Mouse (Mus musculus): ENCODE measurements around the gene Psmc3ip. TPM values are rescaled to one million over a fixed set of nuclear protein-coding genes. Genes with fewer than 3 reads are reported as not detected.

Gene Psmc3ip
- polyA plus RNA-seq, 1 experiment from 2014 or later: 34.3 TPM

- no peak overlapping the region for H3K4me2 ChIP-seq (replicated peaks)
These were observed 15.9 kb upstream of the Psmc3ip start for GRCm38 (mm10) chr11:101111178-101111577.

GRCm38 (mm10) chr11:101110708-101111107, 15.5 kb upstream of the Psmc3ip start:
- H3K4me1 ChIP-seq: peaks cover 7% of the 10 kb centered on the region; the same call in 1 of the 2 replicates
- H3K27ac ChIP-seq: no peak overlapping the region
- no peak overlapping the region for H3K4me3 ChIP-seq
- H3K9ac ChIP-seq: no peak overlapping the region; the same call in 1 of the 2 replicates
- H3K27me3 ChIP-seq: no peaks in the 10 kb centered on the region
- 66% methylated on average over 5 of the region's 5 CpGs for WGBS
- H3K4me2 ChIP-seq (replicated peaks): no peak overlapping the region
- no peaks in the 10 kb centered on the region for H3K9me3 ChIP-seq (replicated peaks)
- H3K36me3 ChIP-seq: 0 out of 2 replicates have a peak, but pooled peaks cover 2% of the 10 kb centered on the region
- ATAC-seq (ENCODE audit: low FRiP score): no peak

More at GRCm38 (mm10) chr11:101111178-101111577, 15.9 kb upstream of the Psmc3ip start:
- no peak for ATAC-seq (ENCODE audit: low FRiP score)
- Histone ChIP-seq H3K27ac (no peak overlapping the region), H3K27me3 (no peaks in the 10 kb centered on the region), H3K4me1 (peaks cover 12% of the 10 kb centered on the region; the same call in 1 of the 2 replicates), H3K4me3 (no peak overlapping the region), H3K36me3 (no peaks in the 10 kb centered on the region), H3K9me3 (replicated peaks) (no peaks in the 10 kb centered on the region), H3K9ac (no peak overlapping the region)
- 92% methylated on average over 4 of the region's 4 CpGs for WGBS

GRCm38 (mm10) chr11:101109351-101109750, 14.1 kb upstream of the Psmc3ip start:
- H3K4me2 ChIP-seq (replicated peaks): no peak overlapping the region
- 0 out of 2 replicates have a peak, but pooled peaks cover 4% of the 10 kb centered on the region for H3K36me3 ChIP-seq
- H3K4me1 ChIP-seq: no peaks in the 10 kb centered on the region
- no peak overlapping the region for H3K27ac ChIP-seq
- no peak for ATAC-seq (ENCODE audit: low FRiP score)
- WGBS: 79% methylated on average over 4 of the region's 4 CpGs
- H3K9ac ChIP-seq: no peak overlapping the region
- H3K9me3 ChIP-seq (replicated peaks): no peaks in the 10 kb centered on the region
- H3K4me3 ChIP-seq: no peak overlapping the region
- H3K27me3 ChIP-seq: no peaks in the 10 kb centered on the region

- no peak overlapping the region for H3K4me2 ChIP-seq (replicated peaks)
- H3K4me1 ChIP-seq: no peaks in the 10 kb centered on the region
- no peak overlapping the region for H3K27ac ChIP-seq
- WGBS: 91% methylated on average over 5 of the region's 5 CpGs
- H3K4me3 ChIP-seq: no peak overlapping the region
- no peak for ATAC-seq (ENCODE audit: low FRiP score)
- H3K9me3 ChIP-seq (replicated peaks): no peaks in the 10 kb centered on the region
- no peaks in the 10 kb centered on the region for H3K27me3 ChIP-seq
- no peak overlapping the region for H3K9ac ChIP-seq
- peaks cover 61% of the 10 kb centered on the region for H3K36me3 ChIP-seq
These were observed 7.8 kb upstream of the Psmc3ip start for GRCm38 (mm10) chr11:101103011-101103410.

GRCm38 (mm10) chr11:101098231-101098630, 3.0 kb upstream of the Psmc3ip start:
- Histone ChIP-seq H3K4me1 (peaks cover 9% of the 10 kb centered on the region), H3K4me2 (replicated peaks) (no peak overlapping the region), H3K4me3 (no peak overlapping the region), H3K27ac (no peak overlapping the region), H3K27me3 (no peaks in the 10 kb centered on the region), H3K36me3 (peaks cover 69% of the 10 kb centered on the region), H3K9ac (no peak overlapping the region), H3K9me3 (replicated peaks) (no peaks in the 10 kb centered on the region)
- WGBS: 94% methylated on average over 8 of the region's 8 CpGs
- ATAC-seq (ENCODE audit: low FRiP score): no peak

- no peaks in the 10 kb centered on the region for H3K9me3 ChIP-seq (replicated peaks)
- H3K4me1 ChIP-seq: peaks cover 9% of the 10 kb centered on the region
- 2% methylated on average over 18 of the region's 18 CpGs for WGBS
- H3K36me3 ChIP-seq: peaks cover 74% of the 10 kb centered on the region
- H3K4me2 ChIP-seq (replicated peaks): peak overlapping the region; percentile 91
- H3K27me3 ChIP-seq: no peaks in the 10 kb centered on the region
- ATAC-seq (ENCODE audit: low FRiP score): no peak; the same call in 1 of the 2 replicates
- H3K27ac ChIP-seq: peak overlapping the region; percentile 90
- peak overlapping the region; percentile 70 for H3K4me3 ChIP-seq
- peak overlapping the region; percentile 73 for H3K9ac ChIP-seq
These were observed 314 bp downstream of the Psmc3ip start for GRCm38 (mm10) chr11:101094930-101095313.

GRCm38 (mm10) chr11:101089931-101090330, 5.3 kb downstream of the Psmc3ip start:
- no peaks in the 10 kb centered on the region for H3K27me3 ChIP-seq
- H3K4me2 ChIP-seq (replicated peaks): no peak overlapping the region
- peaks cover 34% of the 10 kb centered on the region for H3K4me1 ChIP-seq
- H3K4me3 ChIP-seq: no peak overlapping the region
- H3K9ac ChIP-seq: no peak overlapping the region
- 97% methylated on average over 1 of the region's 1 CpGs for WGBS
- no peak for ATAC-seq (ENCODE audit: low FRiP score)
- no peaks in the 10 kb centered on the region for H3K9me3 ChIP-seq (replicated peaks)
- H3K36me3 ChIP-seq: peaks cover 61% of the 10 kb centered on the region
- no peak overlapping the region for H3K27ac ChIP-seq

GRCm38 (mm10) chr11:101087682-101088055, 7.6 kb downstream of the Psmc3ip start:
- Histone ChIP-seq H3K9ac (peak overlapping the region; percentile 93), H3K4me3 (peak overlapping the region; percentile 74), H3K4me1 (peaks cover 38% of the 10 kb centered on the region), H3K36me3 (peaks cover 54% of the 10 kb centered on the region), H3K27me3 (no peaks in the 10 kb centered on the region), H3K9me3 (replicated peaks) (no peaks in the 10 kb centered on the region), H3K27ac (peak overlapping the region; percentile 87), H3K4me2 (replicated peaks) (peak overlapping the region; percentile 96)
- WGBS: 13% methylated on average over 8 of the region's 8 CpGs
- ATAC-seq (ENCODE audit: low FRiP score): no peak

GRCm38 (mm10) chr11:101086756-101087681, 8.2 kb downstream of the Psmc3ip start, which contains the start of gene Mlx:
Mlx (plus strand) TSS chr11:101087277.
- H3K4me3 ChIP-seq: peak within 1 kb of the TSS; percentile 74
- peak within 1 kb of the TSS; percentile 93 for H3K9ac ChIP-seq
- H3K9me3 ChIP-seq (replicated peaks): no peaks in the 10 kb centered on the region
- ATAC-seq (ENCODE audit: low FRiP score): peak; percentile 84
- WGBS: 1% methylated on average over 52 of the region's 52 CpGs
- H3K27me3 ChIP-seq: no peaks in the 10 kb centered on the region
- H3K4me2 ChIP-seq (replicated peaks): peak within 1 kb of the TSS; percentile 96
- peaks cover 48% of the 10 kb centered on the region for H3K36me3 ChIP-seq
- peak within 1 kb of the TSS; percentile 87 for H3K27ac ChIP-seq
- peaks cover 38% of the 10 kb centered on the region for H3K4me1 ChIP-seq

GRCm38 (mm10) chr11:101086323-101086674, 8.9 kb downstream of the Psmc3ip start:
- 84% methylated on average over 6 of the region's 6 CpGs for WGBS
- peak overlapping the region; percentile 87 for H3K27ac ChIP-seq
- no peaks in the 10 kb centered on the region for H3K9me3 ChIP-seq (replicated peaks)
- H3K4me1 ChIP-seq: peaks cover 45% of the 10 kb centered on the region
- H3K4me2 ChIP-seq (replicated peaks): peak overlapping the region; percentile 96
- H3K27me3 ChIP-seq: peaks cover 2% of the 10 kb centered on the region; the same call in 1 of the 2 replicates
- no peak for ATAC-seq (ENCODE audit: low FRiP score)
- H3K4me3 ChIP-seq: peak overlapping the region; percentile 74
- peaks cover 41% of the 10 kb centered on the region for H3K36me3 ChIP-seq
- H3K9ac ChIP-seq: peak overlapping the region; percentile 93

GRCm38 (mm10) chr11:101085617-101086322, 9.5 kb downstream of the Psmc3ip start:
- 95% methylated on average over 18 of the region's 18 CpGs for WGBS
- Histone ChIP-seq H3K27me3 (peaks cover 7% of the 10 kb centered on the region), H3K9ac (0 out of 2 replicates have a peak overlapping the region, but pooled peaks have one; percentile 93), H3K36me3 (peaks cover 35% of the 10 kb centered on the region), H3K4me2 (replicated peaks) (peak overlapping the region; percentile 96; the same call in 1 of the 2 replicates), H3K4me1 (peaks cover 45% of the 10 kb centered on the region), H3K27ac (no peak overlapping the region), H3K4me3 (no peak overlapping the region), H3K9me3 (replicated peaks) (no peaks in the 10 kb centered on the region)
- no peak for ATAC-seq (ENCODE audit: low FRiP score)

GRCm38 (mm10) chr11:101084811-101085210, 10.4 kb downstream of the Psmc3ip start:
- H3K4me2 ChIP-seq (replicated peaks): no peak overlapping the region
- peaks cover 17% of the 10 kb centered on the region for H3K27me3 ChIP-seq
- H3K36me3 ChIP-seq: peaks cover 26% of the 10 kb centered on the region
- peaks cover 45% of the 10 kb centered on the region for H3K4me1 ChIP-seq
- H3K27ac ChIP-seq: no peak overlapping the region
- no peak for ATAC-seq (ENCODE audit: low FRiP score)
- WGBS: 90% methylated on average over 12 of the region's 12 CpGs
- H3K9ac ChIP-seq: no peak overlapping the region
- H3K9me3 ChIP-seq (replicated peaks): no peaks in the 10 kb centered on the region
- no peak overlapping the region for H3K4me3 ChIP-seq
